Mouse (Mus musculus): ENCODE measurements around the gene Adat2. TPM values are rescaled to one million over a fixed set of nuclear protein-coding genes. Genes with fewer than 3 reads are reported as not detected.

The Adat2 gene
- polyA plus RNA-seq, 1 experiment = 13.4 TPM

DNA sequence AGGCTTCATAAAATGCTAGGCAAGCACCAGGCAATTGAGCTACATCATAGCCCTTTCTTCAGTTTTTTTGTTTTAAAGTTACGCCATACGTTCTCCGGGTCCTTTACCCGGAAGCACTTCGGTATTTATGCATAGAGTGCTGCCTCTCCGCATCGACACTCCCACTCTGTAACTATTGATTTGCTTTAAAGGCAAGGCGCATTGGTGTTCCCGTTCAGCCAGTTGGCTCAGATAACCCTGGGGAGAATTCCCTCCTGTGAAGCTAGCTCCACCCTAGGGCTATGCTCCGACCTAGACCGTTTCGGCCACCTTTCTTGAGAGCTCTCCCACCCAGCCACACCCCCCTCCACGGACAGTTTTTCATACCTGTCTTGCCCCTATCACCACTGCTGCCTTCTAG lies 13.7 kb downstream of the Adat2 start:
- TF ChIP-seq EP300 (IDR thresholded peaks at IDR 0.05; ENCODE audit: insufficient read depth, low read depth, low read length) (no peak), POLR2A (IDR thresholded peaks at IDR 0.05; ENCODE audit: insufficient read depth, low read length) (no peak), CTCF (IDR thresholded peaks at IDR 0.05; ENCODE audit: low read depth, low read length) (no peak)
- no peak overlapping the region for H3K27ac ChIP-seq (ENCODE audit: insufficient read depth, low read length)

GRCm38 (mm10) chr10:13569818-13570217 lies 17.1 kb downstream of the Adat2 start:
- H3K36me3 ChIP-seq (ENCODE audit: control insufficient read depth, insufficient read depth, low read length, poor library complexity, severe bottlenecking) = no peaks in the 10 kb centered on the region
- no peak overlapping the region for H3K27ac ChIP-seq (ENCODE audit: insufficient read depth, low read length)
- peaks cover 6% of the 10 kb centered on the region for H3K9me3 ChIP-seq (replicated peaks; ENCODE audit: control insufficient read depth, insufficient read depth, low read length, poor library complexity, severe bottlenecking)
- no peak overlapping the region for H3K9ac ChIP-seq (ENCODE audit: low read depth, poor library complexity, severe bottlenecking)
- no peak overlapping the region for H3K4me3 ChIP-seq (ENCODE audit: low read depth, low read length)
- H3K4me1 ChIP-seq (ENCODE audit: control insufficient read depth, insufficient read depth, low read length) = no peaks in the 10 kb centered on the region
- H3K27me3 ChIP-seq (ENCODE audit: control insufficient read depth, insufficient read depth, low read length, poor library complexity, severe bottlenecking) = no peaks in the 10 kb centered on the region
- TF ChIP-seq CTCF (IDR thresholded peaks at IDR 0.05; ENCODE audit: low read depth, low read length) (no peak), EP300 (IDR thresholded peaks at IDR 0.05; ENCODE audit: insufficient read depth, low read depth, low read length) (no peak), POLR2A (IDR thresholded peaks at IDR 0.05; ENCODE audit: insufficient read depth, low read length) (no peak)

More for the DNA sequence above, 13.7 kb downstream of the Adat2 start:
- H3K27me3 ChIP-seq (ENCODE audit: control insufficient read depth, insufficient read depth, low read length, poor library complexity, severe bottlenecking) = no peaks in the 10 kb centered on the region
- H3K4me3 ChIP-seq (ENCODE audit: low read depth, low read length) = no peak overlapping the region
- H3K9ac ChIP-seq (ENCODE audit: low read depth, poor library complexity, severe bottlenecking) = no peak overlapping the region
- no peaks in the 10 kb centered on the region for H3K4me1 ChIP-seq (ENCODE audit: control insufficient read depth, insufficient read depth, low read length)
- no peaks in the 10 kb centered on the region for H3K36me3 ChIP-seq (ENCODE audit: control insufficient read depth, insufficient read depth, low read length, poor library complexity, severe bottlenecking)
- peaks cover 6% of the 10 kb centered on the region for H3K9me3 ChIP-seq (replicated peaks; ENCODE audit: control insufficient read depth, insufficient read depth, low read length, poor library complexity, severe bottlenecking)

DNA sequence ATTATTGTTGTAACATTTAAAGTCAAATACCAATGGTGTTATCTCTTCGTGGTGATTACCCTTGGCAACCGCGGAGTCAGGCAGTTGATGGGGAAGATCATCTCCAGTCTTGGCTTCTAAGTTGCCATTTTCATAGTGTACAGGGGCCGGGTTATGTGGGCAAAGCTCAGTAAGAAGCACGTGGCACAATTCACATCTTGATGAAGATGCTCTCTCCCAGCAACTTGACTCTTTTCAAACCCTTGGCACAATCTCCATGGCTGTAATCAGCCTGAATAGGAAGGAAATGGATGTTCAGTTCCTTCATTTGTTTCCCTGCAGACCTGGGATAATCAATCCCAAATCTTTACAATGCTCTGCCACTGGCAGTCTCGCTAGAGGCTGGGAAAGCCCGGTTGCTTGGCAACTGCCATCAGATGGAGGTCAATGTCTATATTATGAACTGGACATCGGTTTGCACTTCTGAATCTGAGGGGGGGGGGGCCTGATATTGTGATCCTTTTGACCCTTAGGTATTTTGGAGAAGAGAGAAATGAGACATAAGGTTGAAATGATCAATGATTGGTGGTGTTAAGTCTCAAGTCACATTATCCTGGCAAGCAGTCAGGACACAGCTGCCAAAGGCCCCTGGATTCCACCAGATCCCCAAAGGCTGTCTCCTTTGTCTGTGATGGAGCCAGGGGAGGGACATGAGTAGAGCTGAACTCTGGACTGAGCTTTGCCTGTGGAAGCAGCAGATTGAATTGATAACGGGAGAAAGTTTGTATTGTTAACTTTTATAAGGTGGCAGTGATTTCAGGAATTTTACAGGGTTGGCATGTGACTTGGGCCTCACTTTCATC lies 18.2 kb downstream of the Adat2 start:
- Histone ChIP-seq H3K36me3 (ENCODE audit: control insufficient read depth, insufficient read depth, low read length, poor library complexity, severe bottlenecking) (no peaks in the 10 kb centered on the region), H3K4me3 (ENCODE audit: low read depth, low read length) (no peak overlapping the region), H3K27ac (ENCODE audit: insufficient read depth, low read length) (no peak overlapping the region), H3K9me3 (replicated peaks; ENCODE audit: control insufficient read depth, insufficient read depth, low read length, poor library complexity, severe bottlenecking) (peaks cover 6% of the 10 kb centered on the region), H3K9ac (ENCODE audit: low read depth, poor library complexity, severe bottlenecking) (no peak overlapping the region), H3K4me1 (ENCODE audit: control insufficient read depth, insufficient read depth, low read length) (no peaks in the 10 kb centered on the region), H3K27me3 (ENCODE audit: control insufficient read depth, insufficient read depth, low read length, poor library complexity, severe bottlenecking) (no peaks in the 10 kb centered on the region)
- TF ChIP-seq CTCF (IDR thresholded peaks at IDR 0.05; ENCODE audit: low read depth, low read length) = no peak
- no peak for TF ChIP-seq EP300 (IDR thresholded peaks at IDR 0.05; ENCODE audit: insufficient read depth, low read depth, low read length)
- no peak for TF ChIP-seq POLR2A (IDR thresholded peaks at IDR 0.05; ENCODE audit: insufficient read depth, low read length)

- H3K9me3 ChIP-seq (replicated peaks; ENCODE audit: control insufficient read depth, insufficient read depth, low read length, poor library complexity, severe bottlenecking) = peaks cover 6% of the 10 kb centered on the region
- H3K27me3 ChIP-seq (ENCODE audit: control insufficient read depth, insufficient read depth, low read length, poor library complexity, severe bottlenecking) = no peaks in the 10 kb centered on the region
- no peaks in the 10 kb centered on the region for H3K36me3 ChIP-seq (ENCODE audit: control insufficient read depth, insufficient read depth, low read length, poor library complexity, severe bottlenecking)
- no peak for TF ChIP-seq POLR2A (IDR thresholded peaks at IDR 0.05; ENCODE audit: insufficient read depth, low read length)
- TF ChIP-seq EP300 (IDR thresholded peaks at IDR 0.05; ENCODE audit: insufficient read depth, low read depth, low read length) = no peak
- TF ChIP-seq CTCF (IDR thresholded peaks at IDR 0.05; ENCODE audit: low read depth, low read length) = no peak
- no peak overlapping the region for H3K9ac ChIP-seq (ENCODE audit: low read depth, poor library complexity, severe bottlenecking)
- no peaks in the 10 kb centered on the region for H3K4me1 ChIP-seq (ENCODE audit: control insufficient read depth, insufficient read depth, low read length)
- no peak overlapping the region for H3K27ac ChIP-seq (ENCODE audit: insufficient read depth, low read length)
- H3K4me3 ChIP-seq (ENCODE audit: low read depth, low read length) = no peak overlapping the region
Observed at GRCm38 (mm10) chr10:13572003-13572402, 19.3 kb downstream of the Adat2 start.

DNA sequence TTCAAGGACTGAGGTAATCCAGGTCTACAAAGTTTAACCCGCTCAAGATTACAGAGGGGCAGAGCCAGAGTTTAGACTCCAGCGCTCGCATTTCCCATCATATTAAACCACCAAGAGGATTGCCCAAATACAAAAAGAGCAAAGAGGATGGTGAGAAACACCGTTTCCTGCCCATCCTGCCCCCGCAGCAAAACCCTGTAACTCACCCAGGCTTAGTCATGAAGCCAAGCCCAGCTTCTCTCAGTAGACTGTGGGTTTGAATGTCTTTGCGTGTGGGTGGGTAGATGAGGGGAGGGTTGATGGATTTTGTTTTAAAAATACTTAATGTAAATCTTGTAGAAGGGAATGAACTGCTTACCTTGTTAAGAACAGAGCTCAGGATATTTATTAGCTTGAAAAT lies 19.7 kb downstream of the Adat2 start:
- H3K9ac ChIP-seq (ENCODE audit: low read depth, poor library complexity, severe bottlenecking) = no peak overlapping the region
- no peak overlapping the region for H3K27ac ChIP-seq (ENCODE audit: insufficient read depth, low read length)
- H3K27me3 ChIP-seq (ENCODE audit: control insufficient read depth, insufficient read depth, low read length, poor library complexity, severe bottlenecking) = no peaks in the 10 kb centered on the region
- no peak overlapping the region for H3K4me3 ChIP-seq (ENCODE audit: low read depth, low read length)
- no peak for TF ChIP-seq CTCF (IDR thresholded peaks at IDR 0.05; ENCODE audit: low read depth, low read length)
- TF ChIP-seq POLR2A (IDR thresholded peaks at IDR 0.05; ENCODE audit: insufficient read depth, low read length) = no peak
- no peak for TF ChIP-seq EP300 (IDR thresholded peaks at IDR 0.05; ENCODE audit: insufficient read depth, low read depth, low read length)
- no peaks in the 10 kb centered on the region for H3K36me3 ChIP-seq (ENCODE audit: control insufficient read depth, insufficient read depth, low read length, poor library complexity, severe bottlenecking)
- peaks cover 6% of the 10 kb centered on the region for H3K9me3 ChIP-seq (replicated peaks; ENCODE audit: control insufficient read depth, insufficient read depth, low read length, poor library complexity, severe bottlenecking)
- H3K4me1 ChIP-seq (ENCODE audit: control insufficient read depth, insufficient read depth, low read length) = no peaks in the 10 kb centered on the region

DNA sequence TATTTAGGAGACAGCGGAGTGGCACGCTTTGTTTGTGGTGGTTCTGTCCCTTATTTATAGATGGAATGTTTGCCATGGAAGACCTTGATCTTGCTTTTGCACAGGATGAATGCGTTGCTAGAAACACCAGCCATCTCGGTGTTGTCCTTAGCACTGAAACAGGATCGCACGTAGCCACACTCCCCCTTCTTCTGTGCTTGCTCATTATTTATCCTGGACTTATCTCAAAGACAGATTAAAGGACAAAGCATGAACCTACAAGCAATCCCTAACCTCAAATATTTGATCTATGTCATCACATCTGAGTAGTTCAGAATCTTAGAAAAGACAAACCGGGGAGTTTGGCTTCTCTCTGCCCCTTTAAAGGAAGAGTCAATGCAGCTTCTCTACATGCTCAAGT lies 24.4 kb downstream of the Adat2 start:
- Histone ChIP-seq H3K27ac (ENCODE audit: insufficient read depth, low read length) (no peak overlapping the region), H3K36me3 (ENCODE audit: control insufficient read depth, insufficient read depth, low read length, poor library complexity, severe bottlenecking) (no peaks in the 10 kb centered on the region), H3K9me3 (replicated peaks; ENCODE audit: control insufficient read depth, insufficient read depth, low read length, poor library complexity, severe bottlenecking) (no peaks in the 10 kb centered on the region), H3K4me3 (ENCODE audit: low read depth, low read length) (no peak overlapping the region), H3K4me1 (ENCODE audit: control insufficient read depth, insufficient read depth, low read length) (no peaks in the 10 kb centered on the region), H3K9ac (ENCODE audit: low read depth, poor library complexity, severe bottlenecking) (no peak overlapping the region), H3K27me3 (ENCODE audit: control insufficient read depth, insufficient read depth, low read length, poor library complexity, severe bottlenecking) (no peaks in the 10 kb centered on the region)
- no peak for TF ChIP-seq CTCF (IDR thresholded peaks at IDR 0.05; ENCODE audit: low read depth, low read length)
- no peak for TF ChIP-seq EP300 (IDR thresholded peaks at IDR 0.05; ENCODE audit: insufficient read depth, low read depth, low read length)
- no peak for TF ChIP-seq POLR2A (IDR thresholded peaks at IDR 0.05; ENCODE audit: insufficient read depth, low read length)
